Mouse (Mus musculus): ENCODE data around the gene Iqgap2. TPM values are rescaled to one million over a fixed set of nuclear protein-coding genes. Genes with fewer than 3 reads are reported as not detected.

Gene Iqgap2
- polyA plus RNA-seq, 1 experiment from 2014 or later, result 14.0 TPM

DNA sequence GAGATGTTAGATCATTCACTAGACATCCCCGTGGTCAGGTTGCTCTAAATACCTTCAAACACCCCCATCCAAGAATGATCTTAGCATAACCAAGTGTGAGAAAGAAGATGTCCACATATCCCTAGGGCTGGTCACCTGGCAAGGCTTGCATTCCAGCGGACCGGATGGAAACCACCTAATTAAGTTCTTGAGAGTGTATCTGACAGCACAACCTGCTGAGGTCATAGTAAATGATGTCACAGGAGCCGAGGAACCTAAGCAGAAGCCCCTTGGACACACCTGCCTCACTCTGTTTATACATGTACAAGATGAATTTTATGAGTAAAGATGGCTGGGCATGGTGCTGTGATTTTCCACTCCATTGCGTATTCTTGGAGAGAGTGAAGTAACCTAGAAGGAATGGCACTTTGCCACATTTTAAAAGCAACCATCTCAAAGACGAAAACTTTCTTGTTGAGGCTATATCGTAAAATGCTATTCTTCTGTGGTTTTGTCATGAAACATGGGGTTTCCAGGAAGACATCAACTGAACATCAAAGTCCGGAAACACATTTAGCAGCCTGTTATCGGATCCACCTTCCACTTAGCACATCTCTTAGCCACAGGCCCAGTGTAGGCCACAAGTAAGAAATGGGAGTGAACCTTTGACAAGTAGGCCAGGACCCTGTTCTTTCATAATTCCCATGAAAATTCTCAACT is 179.0 kb downstream of the Iqgap2 start:
- Histone ChIP-seq H3K36me3 (replicated peaks) (peaks cover 11% of the 10 kb centered on the region; the same call in 1 of the 2 replicates), H3K9me3 (no peaks in the 10 kb centered on the region), H3K27me3 (ENCODE audit: poor library complexity, severe bottlenecking) (no peaks in the 10 kb centered on the region), H3K27ac (no peak overlapping the region), H3K4me3 (no peak overlapping the region), H3K4me1 (no peaks in the 10 kb centered on the region)
- no peak for DNase-seq (ENCODE audit: extremely low spot score, low spot score)
- WGBS, result 93% methylated on average over 9 of the region's 9 CpGs

DNA sequence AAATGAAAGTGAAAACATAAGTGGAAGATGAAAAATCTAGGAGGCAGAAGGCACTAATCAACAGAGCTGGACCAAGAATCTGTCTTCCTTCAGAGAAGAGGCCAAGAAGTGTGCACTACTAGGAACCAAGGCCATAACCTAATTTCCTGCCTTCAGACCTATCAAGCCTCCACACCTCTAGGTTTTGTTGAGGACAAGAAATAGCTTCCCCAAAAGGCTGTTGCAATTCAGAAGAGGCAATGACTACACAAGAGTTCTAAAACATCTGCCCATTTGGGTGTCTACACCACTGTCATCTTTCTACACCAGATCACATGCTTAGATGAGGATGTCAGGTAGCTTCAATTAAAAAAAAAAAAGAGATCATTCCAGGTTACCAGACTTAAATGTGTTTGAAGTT is 179.7 kb downstream of the Iqgap2 start:
- Histone ChIP-seq H3K36me3 (replicated peaks) (peaks cover 12% of the 10 kb centered on the region; the same call in 1 of the 2 replicates), H3K9me3 (no peaks in the 10 kb centered on the region), H3K4me3 (no peak overlapping the region), H3K4me1 (no peaks in the 10 kb centered on the region), H3K27me3 (ENCODE audit: poor library complexity, severe bottlenecking) (no peaks in the 10 kb centered on the region), H3K27ac (no peak overlapping the region)
- DNase-seq (ENCODE audit: extremely low spot score, low spot score), result no peak

DNA sequence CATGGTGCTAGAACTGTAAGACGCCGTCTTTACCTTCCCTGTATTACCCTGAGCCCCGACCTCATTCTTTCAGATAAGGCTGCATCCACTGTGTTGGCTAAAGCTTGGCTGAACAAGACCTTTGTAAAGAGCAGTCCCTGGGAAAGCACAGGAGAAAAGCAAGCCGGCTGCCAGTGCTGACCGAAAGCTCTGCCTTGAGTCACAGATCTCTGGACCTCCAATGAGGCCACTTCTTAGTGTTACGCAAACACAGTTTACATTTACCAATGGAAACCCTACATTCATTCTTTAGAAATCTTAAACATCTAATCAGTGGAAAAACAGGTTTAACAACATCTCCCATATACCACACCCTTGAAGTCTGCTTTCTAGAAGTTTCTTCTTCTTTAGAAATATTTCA is 186.1 kb downstream of the Iqgap2 start:
- WGBS, result 94% methylated on average over 6 of the region's 6 CpGs
- H3K9me3 ChIP-seq, result no peaks in the 10 kb centered on the region
- no peak overlapping the region for H3K27ac ChIP-seq
- H3K4me1 ChIP-seq, result no peaks in the 10 kb centered on the region
- H3K27me3 ChIP-seq (ENCODE audit: poor library complexity, severe bottlenecking), result no peaks in the 10 kb centered on the region
- peaks cover 28% of the 10 kb centered on the region for H3K36me3 ChIP-seq (replicated peaks)
- DNase-seq (ENCODE audit: extremely low spot score, low spot score), result no peak
- H3K4me3 ChIP-seq, result no peak overlapping the region

DNA sequence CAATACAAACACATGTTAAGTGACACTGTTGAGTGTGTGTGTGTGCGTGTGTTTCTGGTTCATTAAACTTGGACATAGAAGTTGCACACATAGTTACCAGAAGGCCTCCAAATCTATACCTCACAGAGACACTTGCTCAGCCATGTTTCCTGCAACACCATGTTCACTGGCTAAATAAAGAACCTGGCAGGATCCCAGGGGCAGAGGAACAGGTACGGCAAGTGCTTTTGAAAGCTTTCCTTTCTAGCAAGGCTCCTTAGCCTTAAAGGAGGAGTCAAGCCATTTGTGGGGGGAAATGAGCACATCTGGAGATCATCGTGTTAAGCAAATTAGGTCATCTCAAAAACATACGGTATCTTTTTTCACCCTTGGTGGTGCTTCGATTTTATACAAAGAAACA is 188.3 kb downstream of the Iqgap2 start:
- peaks cover 3% of the 10 kb centered on the region for H3K4me1 ChIP-seq
- 82% methylated on average over 5 of the region's 5 CpGs for WGBS
- H3K36me3 ChIP-seq (replicated peaks), result peaks cover 30% of the 10 kb centered on the region
- H3K4me3 ChIP-seq, result no peak overlapping the region
- H3K27ac ChIP-seq, result no peak overlapping the region
- no peaks in the 10 kb centered on the region for H3K9me3 ChIP-seq
- no peak for DNase-seq (ENCODE audit: extremely low spot score, low spot score)
- H3K27me3 ChIP-seq (ENCODE audit: poor library complexity, severe bottlenecking), result no peaks in the 10 kb centered on the region

DNA sequence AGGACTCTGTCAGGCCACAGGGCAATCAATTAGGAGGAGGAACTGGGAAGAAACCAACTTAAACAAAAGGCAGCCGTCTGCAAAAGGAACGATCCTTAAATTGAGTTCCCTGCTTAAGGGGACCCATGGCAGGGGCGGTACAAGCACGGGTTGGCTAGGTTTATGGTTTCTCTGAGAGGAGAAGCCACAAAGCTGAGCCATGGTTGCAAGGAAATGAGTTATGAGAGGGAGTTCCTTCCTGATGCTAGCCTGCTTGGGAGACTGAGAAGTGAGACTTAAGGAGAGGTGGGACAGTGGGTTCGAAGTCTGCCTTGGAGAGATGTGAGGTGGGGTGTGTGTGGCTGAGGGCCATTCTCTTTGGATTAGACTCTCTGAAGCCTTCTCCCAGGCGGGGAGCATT is 193.8 kb downstream of the Iqgap2 start:
- H3K27ac ChIP-seq, result peak overlapping the region; percentile 37; the same call in 1 of the 2 replicates
- no peaks in the 10 kb centered on the region for H3K27me3 ChIP-seq (ENCODE audit: poor library complexity, severe bottlenecking)
- H3K4me3 ChIP-seq, result no peak overlapping the region
- H3K9me3 ChIP-seq, result no peaks in the 10 kb centered on the region
- 46% methylated on average over 6 of the region's 6 CpGs for WGBS
- peaks cover 29% of the 10 kb centered on the region for H3K4me1 ChIP-seq
- no peak for DNase-seq (ENCODE audit: extremely low spot score, low spot score)
- H3K36me3 ChIP-seq (replicated peaks), result peaks cover 16% of the 10 kb centered on the region

DNA sequence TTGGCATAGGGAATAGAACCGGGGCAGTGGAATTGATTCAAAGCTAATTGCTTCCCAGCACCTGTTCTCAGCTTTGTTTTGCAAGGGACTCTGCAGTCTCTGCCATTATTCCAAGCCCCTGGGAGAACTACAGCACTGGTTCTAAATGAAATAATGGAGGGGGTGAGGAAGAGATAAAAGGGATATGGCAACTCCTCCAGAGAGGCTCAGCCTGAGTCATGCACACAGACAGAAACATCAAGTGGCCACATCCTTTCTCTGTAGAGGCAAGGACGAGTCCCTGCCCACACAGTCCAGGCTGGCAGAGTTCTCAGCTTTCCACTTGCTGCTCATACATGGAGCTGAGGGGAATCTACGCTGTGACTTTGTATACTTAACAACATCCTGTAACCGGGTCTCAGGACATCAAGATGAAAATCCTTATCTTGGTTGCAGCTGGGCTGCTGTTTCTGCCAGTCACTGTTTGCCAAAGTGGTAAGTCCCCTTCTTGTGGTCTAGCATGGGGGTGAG is 195.0 kb downstream of the Iqgap2 start, which contains the start of gene F2rl2:
F2rl2 (plus strand) TSS at position 200 of the 510 bp plus-strand sequence.
- H3K4me3 ChIP-seq, result no peak within 1 kb of the TSS
- peak within 1 kb of the TSS; percentile 51 for H3K27ac ChIP-seq
- peaks cover 30% of the 10 kb centered on the region for H3K4me1 ChIP-seq
- no peaks in the 10 kb centered on the region for H3K27me3 ChIP-seq (ENCODE audit: poor library complexity, severe bottlenecking)
- H3K9me3 ChIP-seq, result no peaks in the 10 kb centered on the region
- H3K36me3 ChIP-seq (replicated peaks), result peaks cover 13% of the 10 kb centered on the region
- no peak for DNase-seq (ENCODE audit: extremely low spot score, low spot score)
- WGBS, result 63% methylated on average over 4 of the region's 4 CpGs

DNA sequence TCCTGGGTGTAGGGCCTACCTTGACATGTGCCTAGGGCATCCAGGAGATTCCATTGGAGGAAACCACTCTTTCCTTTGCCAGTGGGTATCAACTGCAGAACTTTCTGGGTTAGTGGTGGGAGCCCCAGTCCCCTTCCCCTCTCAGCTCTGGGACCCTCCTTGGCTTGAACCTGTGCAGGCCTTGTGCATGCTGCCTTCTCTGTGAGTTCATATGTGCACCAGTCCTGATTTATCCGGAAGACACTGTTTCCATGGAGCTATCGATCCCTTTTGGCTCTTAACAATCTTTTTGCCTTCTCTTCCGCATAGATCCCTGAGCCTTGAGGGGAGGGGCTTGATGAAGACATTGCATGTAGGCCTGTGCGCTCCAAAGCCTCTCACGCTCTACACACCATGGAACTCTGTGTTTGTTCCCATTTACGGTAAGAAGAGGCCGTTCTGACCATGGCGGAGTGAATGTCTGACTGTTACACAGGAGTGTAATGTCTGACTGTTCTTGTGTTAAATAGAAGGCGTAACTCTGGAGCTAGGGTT is 195.5 kb downstream of the Iqgap2 start:
- Histone ChIP-seq H3K27ac (peak overlapping the region; percentile 51), H3K4me1 (peaks cover 30% of the 10 kb centered on the region), H3K9me3 (no peaks in the 10 kb centered on the region), H3K36me3 (replicated peaks) (peaks cover 8% of the 10 kb centered on the region), H3K4me3 (no peak overlapping the region), H3K27me3 (ENCODE audit: poor library complexity, severe bottlenecking) (no peaks in the 10 kb centered on the region)
- WGBS, result 85% methylated on average over 9 of the region's 9 CpGs
- DNase-seq (ENCODE audit: extremely low spot score, low spot score), result no peak

DNA sequence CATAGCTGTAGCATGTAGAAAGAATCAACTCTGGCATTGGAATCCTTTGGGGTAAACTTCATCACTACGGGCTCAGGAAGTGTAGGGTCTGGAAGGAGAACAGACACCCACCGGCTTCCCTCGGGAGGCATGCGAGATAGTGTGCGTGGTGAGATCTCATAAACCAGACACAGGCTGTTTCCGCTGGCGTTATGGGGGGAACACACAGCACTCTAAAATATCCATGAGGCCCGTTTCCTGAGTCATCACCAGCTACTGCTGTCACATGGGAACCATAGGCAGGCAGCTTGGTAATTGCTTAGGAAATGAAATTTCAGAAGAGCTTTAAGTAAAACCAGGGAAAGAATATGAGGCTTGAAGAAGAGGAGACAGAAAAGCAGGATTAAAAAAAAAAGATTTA is 199.5 kb downstream of the Iqgap2 start:
- no peak for DNase-seq (ENCODE audit: extremely low spot score, low spot score)
- Histone ChIP-seq H3K9me3 (no peaks in the 10 kb centered on the region), H3K4me3 (no peak overlapping the region), H3K27me3 (ENCODE audit: poor library complexity, severe bottlenecking) (no peaks in the 10 kb centered on the region), H3K27ac (no peak overlapping the region), H3K36me3 (replicated peaks) (peaks cover 5% of the 10 kb centered on the region; the same call in 1 of the 2 replicates), H3K4me1 (peaks cover 16% of the 10 kb centered on the region)
- WGBS, result 88% methylated on average over 8 of the region's 8 CpGs

DNA sequence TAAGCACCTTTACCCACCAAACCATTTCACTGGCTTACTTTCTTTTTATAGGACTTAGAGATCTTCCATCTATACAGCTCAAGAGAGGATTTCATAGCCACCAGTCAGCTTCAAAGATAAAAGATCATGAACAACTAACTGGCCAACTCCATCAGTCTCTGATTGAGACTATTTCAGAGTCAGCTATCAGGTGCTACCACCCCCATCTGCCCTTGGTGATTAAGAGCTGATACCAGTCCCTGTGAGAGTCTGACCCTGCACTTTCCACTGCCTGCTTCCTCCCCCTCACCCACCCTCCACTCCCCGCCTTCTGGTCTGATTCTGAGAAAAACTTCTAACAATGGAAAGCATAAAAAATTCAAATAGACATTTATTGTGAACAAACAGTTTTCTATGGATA is 203.1 kb downstream of the Iqgap2 start:
- peaks cover 22% of the 10 kb centered on the region for H3K36me3 ChIP-seq (replicated peaks)
- no peaks in the 10 kb centered on the region for H3K27me3 ChIP-seq (ENCODE audit: poor library complexity, severe bottlenecking)
- 88% methylated on average over 1 of the region's 1 CpGs for WGBS
- H3K9me3 ChIP-seq, result no peaks in the 10 kb centered on the region
- no peak overlapping the region for H3K27ac ChIP-seq
- no peak overlapping the region for H3K4me3 ChIP-seq
- 0 out of 2 replicates have a peak, but pooled peaks cover 4% of the 10 kb centered on the region for H3K4me1 ChIP-seq
- no peak for DNase-seq (ENCODE audit: extremely low spot score, low spot score)

DNA sequence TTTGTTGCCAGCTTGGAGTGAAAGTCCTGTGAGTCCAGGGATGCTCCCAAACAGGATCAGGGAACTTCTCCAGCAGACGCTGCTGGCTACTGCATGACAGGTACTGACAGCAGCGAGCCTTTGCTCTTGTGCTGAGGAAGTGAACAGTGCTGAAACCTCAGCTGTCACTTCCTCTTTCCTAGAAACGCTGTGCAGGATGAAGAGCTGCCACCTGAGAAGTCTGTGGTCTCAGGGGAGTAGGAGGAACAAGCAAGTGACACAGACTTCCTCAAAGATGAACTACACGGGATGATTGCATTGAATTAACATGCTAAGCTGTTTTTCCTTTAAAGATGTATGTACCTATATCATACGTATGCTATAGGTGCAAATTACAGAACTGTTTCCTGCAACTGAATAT is 206.0 kb downstream of the Iqgap2 start:
- Histone ChIP-seq H3K27me3 (ENCODE audit: poor library complexity, severe bottlenecking) (no peaks in the 10 kb centered on the region), H3K4me3 (no peak overlapping the region), H3K4me1 (no peaks in the 10 kb centered on the region), H3K9me3 (no peaks in the 10 kb centered on the region), H3K36me3 (replicated peaks) (peaks cover 40% of the 10 kb centered on the region), H3K27ac (no peak overlapping the region)
- no peak for DNase-seq (ENCODE audit: extremely low spot score, low spot score)
- 83% methylated on average over 5 of the region's 5 CpGs for WGBS

DNA sequence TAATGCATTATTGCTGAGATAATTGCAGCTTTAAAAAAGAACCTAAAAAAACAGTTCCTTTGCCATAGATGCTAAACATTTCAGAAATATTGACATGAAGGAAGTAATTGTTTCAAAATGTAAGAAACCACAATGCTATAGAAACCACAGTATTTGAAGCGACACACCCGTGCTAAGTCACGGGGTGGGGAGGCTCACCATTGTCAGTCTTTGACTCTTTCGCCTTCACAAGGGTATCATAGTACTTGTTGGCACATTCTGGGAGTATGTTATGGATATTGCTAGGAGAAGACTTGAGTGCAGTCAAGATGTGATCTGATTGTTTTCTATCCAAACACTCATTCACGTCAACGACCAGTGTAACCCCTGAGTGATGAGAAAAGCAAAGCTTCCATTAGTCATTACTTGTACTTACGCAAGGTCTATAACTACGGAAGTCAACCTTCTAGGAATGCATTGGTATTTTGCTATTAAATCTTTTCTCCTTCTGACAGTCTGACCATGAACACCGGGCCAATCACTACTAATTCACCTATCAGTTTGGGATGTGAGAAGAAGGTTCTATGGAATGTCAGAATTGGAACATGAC is 207.0 kb downstream of the Iqgap2 start:
- Histone ChIP-seq H3K4me1 (no peaks in the 10 kb centered on the region), H3K36me3 (replicated peaks) (peaks cover 40% of the 10 kb centered on the region), H3K9me3 (no peaks in the 10 kb centered on the region), H3K27me3 (ENCODE audit: poor library complexity, severe bottlenecking) (no peaks in the 10 kb centered on the region), H3K27ac (no peak overlapping the region), H3K4me3 (no peak overlapping the region)
- no peak for DNase-seq (ENCODE audit: extremely low spot score, low spot score)
- 95% methylated on average over 9 of the region's 9 CpGs for WGBS

DNA sequence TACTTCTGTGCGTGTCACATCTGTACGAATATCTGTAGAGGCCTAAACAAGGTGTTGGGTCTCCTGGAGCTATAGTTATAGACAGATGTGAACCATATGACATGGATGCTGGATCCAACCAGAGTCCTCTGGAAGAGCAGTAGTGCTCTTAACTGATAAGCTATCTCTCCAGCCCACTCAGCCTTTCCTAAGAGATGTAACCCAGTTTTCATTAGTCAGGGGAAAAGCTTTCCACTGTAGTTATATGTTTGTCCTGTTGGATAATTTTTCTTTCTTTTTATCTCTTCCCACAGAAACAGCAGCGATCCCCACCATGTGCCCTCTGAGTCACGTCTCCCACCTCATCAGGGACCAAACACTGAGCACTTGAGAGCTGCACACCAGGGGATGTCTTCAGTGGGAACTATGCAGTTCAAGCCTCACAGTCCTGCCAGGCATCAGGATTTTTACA is 212.2 kb downstream of the Iqgap2 start:
- Histone ChIP-seq H3K9me3 (no peaks in the 10 kb centered on the region), H3K27me3 (ENCODE audit: poor library complexity, severe bottlenecking) (no peaks in the 10 kb centered on the region), H3K4me1 (no peaks in the 10 kb centered on the region), H3K4me3 (no peak overlapping the region), H3K27ac (no peak overlapping the region), H3K36me3 (replicated peaks) (peaks cover 29% of the 10 kb centered on the region)
- WGBS, result 90% methylated on average over 4 of the region's 4 CpGs
- DNase-seq (ENCODE audit: extremely low spot score, low spot score), result no peak

DNA sequence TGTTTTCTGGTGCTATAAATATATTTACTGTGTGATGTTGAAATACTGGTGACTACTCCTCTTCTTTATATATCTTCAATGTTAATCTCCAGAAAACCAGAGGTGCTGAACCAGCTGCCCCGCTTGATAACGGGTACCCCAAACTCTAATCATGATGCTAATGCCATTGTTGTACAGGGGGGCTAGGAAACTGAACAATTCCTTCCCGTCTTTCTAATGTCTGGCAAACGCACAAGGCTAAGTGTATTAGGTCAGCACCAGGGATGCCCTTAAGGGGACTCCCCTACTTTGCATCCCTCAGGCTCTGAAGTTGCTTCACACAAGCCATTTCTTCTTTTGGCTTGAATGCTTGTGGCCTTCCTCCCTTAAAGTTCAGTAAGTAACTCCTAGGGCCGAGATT is 212.6 kb downstream of the Iqgap2 start:
- H3K4me1 ChIP-seq, result no peaks in the 10 kb centered on the region
- no peak overlapping the region for H3K27ac ChIP-seq
- H3K4me3 ChIP-seq, result no peak overlapping the region
- H3K27me3 ChIP-seq (ENCODE audit: poor library complexity, severe bottlenecking), result no peaks in the 10 kb centered on the region
- 88% methylated on average over 5 of the region's 5 CpGs for WGBS
- DNase-seq (ENCODE audit: extremely low spot score, low spot score), result no peak
- no peaks in the 10 kb centered on the region for H3K9me3 ChIP-seq
- peaks cover 27% of the 10 kb centered on the region for H3K36me3 ChIP-seq (replicated peaks)
